Mouse (Mus musculus) CD4-positive helper T cell, adult 2 months (primary cell): Measurements from ENCODE around the gene Edc4.

Experiments used
- DNase-seq: peaks from one replicate; pipeline ENCODE4 v3.0.0-alpha.2; 2012; ENCODE audit warnings: low read depth, missing footprints, low spot score

The Edc4 gene

GRCm38 (mm10) chr8:105866364-105867029 lies 14.2 kb upstream of the Edc4 start:
- DNase-seq: peak; percentile 25

GRCm38 (mm10) chr8:105874301-105874700 lies 6.4 kb upstream of the Edc4 start:
- DNase-seq: no peak

- no peak for DNase-seq
These were observed 9.2 kb downstream of the Edc4 start for GRCm38 (mm10) chr8:105889756-105890465.

GRCm38 (mm10) chr8:105890870-105891269 lies 10.2 kb downstream of the Edc4 start:
- DNase-seq: no peak

GRCm38 (mm10) chr8:105892432-105892831 lies 11.8 kb downstream of the Edc4 start:
- peak; percentile 35 for DNase-seq

- DNase-seq: peak; percentile 14
These were observed 12.7 kb downstream of the Edc4 start, which contains the start of gene Nrn1l for GRCm38 (mm10) chr8:105893339-105893738. Nrn1l (plus strand) TSS chr8:105893567.

GRCm38 (mm10) chr8:105897801-105898480 lies 17.3 kb downstream of the Edc4 start:
- DNase-seq: no peak

- DNase-seq: peak; percentile 97
These were observed 19.7 kb downstream of the Edc4 start, which contains the start of gene Pskh1 for GRCm38 (mm10) chr8:105900180-105900940. Pskh1 (plus strand) TSS chr8:105900441.

GRCm38 (mm10) chr8:105900941-105901616 lies 20.4 kb downstream of the Edc4 start:
- peak; percentile 76 for DNase-seq

GRCm38 (mm10) chr8:105919390-105919789 lies 38.7 kb downstream of the Edc4 start:
- peak; percentile 43 for DNase-seq

GRCm38 (mm10) chr8:105925123-105925522 lies 44.4 kb downstream of the Edc4 start:
- DNase-seq: no peak

- DNase-seq: peak; percentile 80
These were observed 49.9 kb downstream of the Edc4 start for GRCm38 (mm10) chr8:105930602-105931001.

GRCm38 (mm10) chr8:105931271-105931670 lies 50.6 kb downstream of the Edc4 start:
- DNase-seq: no peak

- DNase-seq: no peak
These were observed 51.8 kb downstream of the Edc4 start for GRCm38 (mm10) chr8:105932525-105932924.

- no peak for DNase-seq
These were observed 53.1 kb downstream of the Edc4 start, which contains the start of gene Ctrl for GRCm38 (mm10) chr8:105933762-105934161. Ctrl (minus strand) TSS chr8:105933862.

GRCm38 (mm10) chr8:105935105-105935504 lies 54.4 kb downstream of the Edc4 start:
- DNase-seq: no peak

GRCm38 (mm10) chr8:105935863-105936603 lies 55.4 kb downstream of the Edc4 start:
- no peak for DNase-seq

GRCm38 (mm10) chr8:105936866-105937475 lies 56.3 kb downstream of the Edc4 start:
- DNase-seq: peak; percentile 81

- DNase-seq: peak; percentile 80
These were observed 57.0 kb downstream of the Edc4 start for GRCm38 (mm10) chr8:105937496-105938305.
